In genomic region chr17:46813637-46814036, GRCm38 (mm10) we compare ENCODE assay signal across 19 mouse cellular contexts. TPM values are rescaled to one million over a fixed set of nuclear protein-coding genes. Genes with fewer than 3 reads are reported as not detected.
A peak's percentile ranks its signal among the peaks of the same experiment; 100 is the strongest.
DNase-seq lines count a peak whose midpoint lies in the region; ATAC-seq and TF ChIP-seq lines count a peak whose summit lies in the region.
"Had no signal": no experiment of that assay in that cellular context is flagged by ENCODE, and none has a peak within 500 bp of the region (broad histone marks: within the 10 kb centered on the region; RNA-seq: fewer than 3 reads in every experiment).

No protein-coding gene starts in this region.

- H3K9me3 ChIP-seq in ES-Bruce4 (replicated peaks; ENCODE audit: control insufficient read depth, insufficient read depth, low read length, poor library complexity, severe bottlenecking) (no peaks in the 10 kb centered on the region), ES-E14 (ENCODE audit: control insufficient read depth, insufficient read depth, low read depth, low read length) (no peaks in the 10 kb centered on the region)
- no peaks in the 10 kb centered on the region for H3K9me3 ChIP-seq in hindbrain, postnatal 0 days (ENCODE audit: low read length)
- H3K9me3 ChIP-seq: embryonic facial prominence, embryonic 10.5 days; embryonic facial prominence, embryonic 12.5 days; forebrain, embryonic 13.5 days; forebrain, embryonic 15.5 days had no signal

- DNase-seq in ES-E14 (ENCODE audit: low read depth, low spot score): no peak
- peak; percentile 65 for DNase-seq in ZHBTc4 (ENCODE audit: low read depth, low spot score)
- DNase-seq in adrenal gland, postnatal 4 days (ENCODE audit: low spot score in 2 of 2): no peak
- DNase-seq in hindbrain, postnatal 0 days (ENCODE audit: low spot score): no peak
- DNase-seq in gastrocnemius, postnatal 10 days: no peak
- DNase-seq: adrenal gland, adult 2 months; adrenal gland, postnatal 10 days; adrenal gland, postnatal 25 days; cerebellum, adult 11-12 months; cerebellum, adult 2 months; cerebellum, adult 9-10 months; cerebellum, postnatal 10 days; cerebellum, postnatal 25 days; forebrain, postnatal 0 days had no signal

- TF ChIP-seq EP300 in ES-Bruce4 (IDR thresholded peaks at IDR 0.05; ENCODE audit: insufficient read depth, low read depth, low read length): 0 out of 2 replicates have a peak, but pooled peaks have one; percentile 27

- H3K4me3 ChIP-seq in ES-Bruce4 (ENCODE audit: low read depth, low read length) (peak overlapping the region; percentile 66), ES-E14 (ENCODE audit: insufficient read depth in 1 of 2, low read depth in 1 of 2, low read length in 2 of 2, poor library complexity in 1 of 2, severe bottlenecking in 1 of 2) (peak overlapping the region in 1 of 2 experiments; percentile 65; a peak in 2 of 4 replicates)
- H3K4me3 ChIP-seq in hindbrain, postnatal 0 days (ENCODE audit: low read length): no peak overlapping the region
- H3K4me3 ChIP-seq: embryonic facial prominence, embryonic 10.5 days; embryonic facial prominence, embryonic 12.5 days; forebrain, embryonic 13.5 days; forebrain, embryonic 15.5 days had no signal

- 88% methylated on average over 8 of the region's 8 CpGs for WGBS in hindbrain, postnatal 0 days

- no peak overlapping the region for H3K4me2 ChIP-seq in hindbrain, postnatal 0 days (ENCODE audit: low read depth, low read length)
- H3K4me2 ChIP-seq: embryonic facial prominence, embryonic 12.5 days; forebrain, embryonic 13.5 days; forebrain, embryonic 15.5 days had no signal

- peaks cover 5% of the 10 kb centered on the region for H3K4me1 ChIP-seq in ES-Bruce4 (ENCODE audit: control insufficient read depth, insufficient read depth, low read length)
- peaks cover 13 to 32% of the 10 kb centered on the region in 2 experiments for H3K4me1 ChIP-seq in ES-E14 (ENCODE audit: control insufficient read depth in 2 of 2, insufficient read depth in 2 of 2, low read length in 2 of 2, poor library complexity in 1 of 2)
- no peaks in the 10 kb centered on the region for H3K4me1 ChIP-seq in hindbrain, postnatal 0 days (ENCODE audit: insufficient read depth, low read length)
- H3K4me1 ChIP-seq: embryonic facial prominence, embryonic 10.5 days; embryonic facial prominence, embryonic 12.5 days; forebrain, embryonic 13.5 days; forebrain, embryonic 15.5 days had no signal

- no peak for ATAC-seq in hindbrain, postnatal 0 days
- ATAC-seq: forebrain, embryonic 13.5 days; forebrain, embryonic 15.5 days; forebrain, postnatal 0 days had no signal

- TF ChIP-seq POLR2A in ES-Bruce4 (IDR thresholded peaks at IDR 0.05; ENCODE audit: insufficient read depth, low read length): no peak

- H3K9ac ChIP-seq in ES-Bruce4 (ENCODE audit: low read depth, poor library complexity, severe bottlenecking) (peak overlapping the region; percentile 62), ES-E14 (ENCODE audit: insufficient read depth, low read depth, low read length, poor library complexity, severe bottlenecking) (peak overlapping the region; percentile 88)
- no peak overlapping the region for H3K9ac ChIP-seq in hindbrain, postnatal 0 days (replicated peaks; ENCODE audit: low read length)
- H3K9ac ChIP-seq: embryonic facial prominence, embryonic 12.5 days; forebrain, embryonic 13.5 days; forebrain, embryonic 15.5 days; forebrain, postnatal 0 days had no signal

- H3K27ac ChIP-seq in ES-Bruce4 (ENCODE audit: insufficient read depth, low read length) (peak overlapping the region; percentile 91), ES-E14 (ENCODE audit: insufficient read depth, low read depth, low read length, poor library complexity, severe bottlenecking) (peak overlapping the region; percentile 97)
- no peak overlapping the region for H3K27ac ChIP-seq in hindbrain, postnatal 0 days
- H3K27ac ChIP-seq: embryonic facial prominence, embryonic 10.5 days; embryonic facial prominence, embryonic 12.5 days; forebrain, embryonic 13.5 days; forebrain, embryonic 15.5 days had no signal

- no peaks in the 10 kb centered on the region for H3K27me3 ChIP-seq in ES-Bruce4 (ENCODE audit: control insufficient read depth, insufficient read depth, low read length, poor library complexity, severe bottlenecking)
- H3K27me3 ChIP-seq in hindbrain, postnatal 0 days (ENCODE audit: insufficient read depth, low read length): no peaks in the 10 kb centered on the region
- H3K27me3 ChIP-seq: embryonic facial prominence, embryonic 12.5 days; forebrain, embryonic 13.5 days; forebrain, embryonic 15.5 days had no signal

- H3K36me3 ChIP-seq in ES-Bruce4 (ENCODE audit: control insufficient read depth, insufficient read depth, low read length, poor library complexity, severe bottlenecking) (peaks cover 8% of the 10 kb centered on the region), ES-E14 (ENCODE audit: control insufficient read depth, insufficient read depth, low read length, poor library complexity, severe bottlenecking) (peaks cover 12% of the 10 kb centered on the region)
- peaks cover 37% of the 10 kb centered on the region for H3K36me3 ChIP-seq in hindbrain, postnatal 0 days (ENCODE audit: insufficient read depth, low read length)

- TF ChIP-seq CTCF in ES-Bruce4 (IDR thresholded peaks at IDR 0.05; ENCODE audit: low read depth, low read length): no peak
- TF ChIP-seq CTCF in hindbrain, postnatal 0 days (IDR thresholded peaks at IDR 0.05; ENCODE audit: low read depth): no peak

- in situ Hi-C loops in ES-E14 (cut with MboI; ENCODE audit: low sequenced_read_pairs in 2 of 2, unreplicated experiment in 2 of 2): no loop called here

TF ChIP-seq in ES-E14, 5 proteins besides CTCF, POLR2A, EP300 and RAD21:
- TF ChIP-seq CHD2 (IDR thresholded peaks at IDR 0.05; ENCODE audit: low read depth, low read length): no peak
- no peak for TF ChIP-seq MAFK (IDR thresholded peaks at IDR 0.05; ENCODE audit: insufficient read depth, low read depth, low read length)
- no peak for TF ChIP-seq ZC3H11A (IDR thresholded peaks at IDR 0.05; ENCODE audit: borderline replicate concordance, low read depth, low read length)
- TF ChIP-seq ZNF384 (IDR thresholded peaks at IDR 0.05; ENCODE audit: low read depth, low read length): no peak
- no peak for TF ChIP-seq HCFC1 (IDR thresholded peaks at IDR 0.05; ENCODE audit: borderline replicate concordance, insufficient read depth, low read length)

RNA-seq across cellular contexts. Expression of gene Rpl7l1, which starts 31.2 kb away (rescaled TPM):
- polyA plus RNA-seq in ES-Bruce4 (2011; ENCODE audit: insufficient read depth, insufficient read length, low read depth, missing spikeins): 167 and 196 TPM in 2 replicates
- total RNA-seq in ES-E14 (2012; rRNA removed): 132 and 179 TPM in 2 replicates
- 100 to 1,000 TPM in 1 of 2 experiments, 10 to 100 TPM in 1; 85.7 to 101 TPM for total RNA-seq in adrenal gland, postnatal 4 days (2021)
- total RNA-seq in hindbrain, postnatal 0 days (2014; rRNA removed): 39.4 and 39.8 TPM in 2 replicates
- 72.1 and 80.0 TPM in 2 replicates for polyA plus RNA-seq in hindbrain, postnatal 0 days (2015; fragmentation: Nextera tagmentation; extraction: Ambion mirVana)
- total RNA-seq in gastrocnemius, postnatal 10 days (2021): 10 to 100 TPM; 59.4 to 70.8 TPM

RNA-seq across cellular contexts. Expression of gene 2310039H08Rik, which starts 41.2 kb away (rescaled TPM):
- polyA plus RNA-seq in ES-Bruce4 (2011; ENCODE audit: insufficient read depth, insufficient read length, low read depth, missing spikeins): 6.7 and 7.2 TPM in 2 replicates
- total RNA-seq in ES-E14 (2012; rRNA removed): 19.5 and 21.4 TPM in 2 replicates
- total RNA-seq in adrenal gland, postnatal 4 days (2021): 10 to 100 TPM; 53.0 to 73.7 TPM
- 44.9 and 46.4 TPM in 2 replicates for total RNA-seq in hindbrain, postnatal 0 days (2014; rRNA removed)
- polyA plus RNA-seq in hindbrain, postnatal 0 days (2015; fragmentation: Nextera tagmentation; extraction: Ambion mirVana): 64.7 TPM in 2 replicates
- total RNA-seq in gastrocnemius, postnatal 10 days (2021): 10 to 100 TPM; 45.1 to 47.5 TPM

RNA-seq across cellular contexts. Expression of gene Bicral, which starts 44.6 kb away (rescaled TPM):
- polyA plus RNA-seq in ES-Bruce4 (2011; ENCODE audit: insufficient read depth, insufficient read length, low read depth, missing spikeins): 24.2 and 26.7 TPM in 2 replicates
- 20.2 and 27.1 TPM in 2 replicates for total RNA-seq in ES-E14 (2012; rRNA removed)
- 10 to 100 TPM; 21.6 to 24.8 TPM for total RNA-seq in adrenal gland, postnatal 4 days (2021)
- total RNA-seq in hindbrain, postnatal 0 days (2014; rRNA removed): 22.9 and 23.1 TPM in 2 replicates
- 5.1 and 5.2 TPM in 2 replicates for polyA plus RNA-seq in hindbrain, postnatal 0 days (2015; fragmentation: Nextera tagmentation; extraction: Ambion mirVana)
- total RNA-seq in gastrocnemius, postnatal 10 days (2021): 10 to 100 TPM in 1 of 2 experiments, 1 to 10 TPM in 1; 8.7 to 15.1 TPM

RNA-seq across cellular contexts. Expression of gene Ptcra, which starts 50.1 kb away (rescaled TPM):
- polyA plus RNA-seq in ES-Bruce4 (2011; ENCODE audit: insufficient read depth, insufficient read length, low read depth, missing spikeins): 1.1 and 1.7 TPM in 2 replicates
- 1.8 and 2.2 TPM in 2 replicates for total RNA-seq in ES-E14 (2012; rRNA removed)
- total RNA-seq in adrenal gland, postnatal 4 days (2021): under 1 TPM in 1 of 2 experiments, not detected in 1; 0.22 TPM
- not detected in 2 replicates for total RNA-seq in hindbrain, postnatal 0 days (2014; rRNA removed)
- polyA plus RNA-seq in hindbrain, postnatal 0 days (2015; fragmentation: Nextera tagmentation; extraction: Ambion mirVana): 0.11 and 0.42 TPM in 2 replicates
- total RNA-seq in gastrocnemius, postnatal 10 days (2021): under 1 TPM in 1 of 2 experiments, not detected in 1; 0.19 TPM
- total RNA-seq: adrenal gland, adult 2 months; adrenal gland, postnatal 10 days; adrenal gland, postnatal 25 days; forebrain, postnatal 0 days had no signal
- polyA plus RNA-seq: adrenal gland, adult 2 months had no signal
